Mouse (Mus musculus) splenic B cell, adult 2 months (primary cell): ENCODE measurements around the gene Gm20388.
A peak's percentile ranks its signal among the peaks of the same experiment; 100 is the strongest.
"Not testable (repeated sequence)": the region's sequence is repeated elsewhere in the genome, so short reads cannot be mapped to it uniquely, and the experiment has no call there.

Experiments
- DNase-seq: peaks from one replicate; pipeline ENCODE4 v3.0.0-alpha.2; 2011; ENCODE audit warnings: low read depth, low spot score
- H3K27me3 ChIP-seq: 2 replicates; pipeline ENCODE4 v1.6.1; 2012; ENCODE audit warnings: mild to moderate bottlenecking, low read length, moderate library complexity, mixed read lengths; ENCODE audit not compliant: control insufficient read depth, poor library complexity, insufficient read depth, severe bottlenecking
- H3K36me3 ChIP-seq: 2 replicates; pipeline ENCODE4 v1.6.1; 2012; ENCODE audit warnings: mild to moderate bottlenecking, low read length, moderate library complexity, mixed read lengths; ENCODE audit not compliant: control insufficient read depth, poor library complexity, insufficient read depth, severe bottlenecking

The Gm20388 gene

GRCm38 (mm10) chr8:121437506-121437905 is 1526.9 kb downstream of the Gm20388 start:
- H3K27me3 ChIP-seq = no peaks in the 10 kb centered on the region
- no peaks in the 10 kb centered on the region for H3K36me3 ChIP-seq
- no peak for DNase-seq

GRCm38 (mm10) chr8:121438111-121438510 is 1527.5 kb downstream of the Gm20388 start:
- no peaks in the 10 kb centered on the region for H3K36me3 ChIP-seq
- no peaks in the 10 kb centered on the region for H3K27me3 ChIP-seq
- DNase-seq = no peak

- no peaks in the 10 kb centered on the region for H3K27me3 ChIP-seq
- no peak for DNase-seq
- H3K36me3 ChIP-seq = no peaks in the 10 kb centered on the region
Measured at GRCm38 (mm10) chr8:121439351-121439750, 1528.7 kb downstream of the Gm20388 start.

GRCm38 (mm10) chr8:121443361-121443760 is 1532.7 kb downstream of the Gm20388 start:
- no peaks in the 10 kb centered on the region for H3K36me3 ChIP-seq
- no peak for DNase-seq
- H3K27me3 ChIP-seq = no peaks in the 10 kb centered on the region

GRCm38 (mm10) chr8:121444521-121444920 is 1533.9 kb downstream of the Gm20388 start:
- not testable (repeated sequence) for H3K36me3 ChIP-seq, DNase-seq, H3K27me3 ChIP-seq

- no peaks in the 10 kb centered on the region for H3K27me3 ChIP-seq
- no peaks in the 10 kb centered on the region for H3K36me3 ChIP-seq
- no peak for DNase-seq
Measured at GRCm38 (mm10) chr8:121445027-121445471, 1534.4 kb downstream of the Gm20388 start.

- Histone ChIP-seq H3K36me3 (no peaks in the 10 kb centered on the region), H3K27me3 (no peaks in the 10 kb centered on the region)
- DNase-seq = no peak
Measured at GRCm38 (mm10) chr8:121446133-121446532, 1535.5 kb downstream of the Gm20388 start.

- no peak for DNase-seq
- Histone ChIP-seq H3K36me3 (no peaks in the 10 kb centered on the region), H3K27me3 (no peaks in the 10 kb centered on the region)
Measured at GRCm38 (mm10) chr8:121446862-121447261, 1536.2 kb downstream of the Gm20388 start.

- H3K27me3 ChIP-seq = no peaks in the 10 kb centered on the region
- DNase-seq = no peak
Measured at GRCm38 (mm10) chr8:121450211-121450610, 1539.6 kb downstream of the Gm20388 start.

GRCm38 (mm10) chr8:121451404-121452076 is 1540.9 kb downstream of the Gm20388 start:
- Histone ChIP-seq H3K36me3 (no peaks in the 10 kb centered on the region), H3K27me3 (no peaks in the 10 kb centered on the region)
- DNase-seq = no peak

More at GRCm38 (mm10) chr8:121450211-121450610, 1539.6 kb downstream of the Gm20388 start:
- no peaks in the 10 kb centered on the region for H3K36me3 ChIP-seq

GRCm38 (mm10) chr8:121454737-121455136 is 1544.1 kb downstream of the Gm20388 start:
- no peaks in the 10 kb centered on the region for H3K27me3 ChIP-seq
- DNase-seq = no peak
- no peaks in the 10 kb centered on the region for H3K36me3 ChIP-seq

- H3K27me3 ChIP-seq = no peaks in the 10 kb centered on the region
- DNase-seq = no peak
- no peaks in the 10 kb centered on the region for H3K36me3 ChIP-seq
Measured at GRCm38 (mm10) chr8:121461192-121461591, 1550.6 kb downstream of the Gm20388 start.

- no peaks in the 10 kb centered on the region for H3K36me3 ChIP-seq
- peak; percentile 6 for DNase-seq
- no peaks in the 10 kb centered on the region for H3K27me3 ChIP-seq
Measured at GRCm38 (mm10) chr8:121462092-121462491, 1551.5 kb downstream of the Gm20388 start.

- no peak for DNase-seq
- Histone ChIP-seq H3K36me3 (no peaks in the 10 kb centered on the region), H3K27me3 (no peaks in the 10 kb centered on the region)
Measured at GRCm38 (mm10) chr8:121468083-121469071, 1557.7 kb downstream of the Gm20388 start.
